Mouse (Mus musculus): Measurements from ENCODE around the gene Vamp1. TPM values are rescaled to one million over a fixed set of nuclear protein-coding genes. Genes with fewer than 3 reads are reported as not detected.

Gene Vamp1
- polyA plus RNA-seq, 1 experiment from 2014 or later: 5.6 TPM

Small RNAs within 50 kb of the gene (microRNA-seq; reads per million reads assigned to microRNA genes)
- gene Mir3098 (0.66 reads per million), gene Mir8113 (not detected)

Other genes starting within 250 kb of the Vamp1 start
- 29.9 and 30.4 TPM in 2 replicates for gene Pianp, start 218.9 kb upstream of the Vamp1 start, polyA plus RNA-seq (2015; fragmentation: Nextera tagmentation; extraction: Ambion mirVana)
- 16.7 and 21.7 TPM in 2 replicates for gene Zfp384, start 206.4 kb upstream of the Vamp1 start, polyA plus RNA-seq (2015; fragmentation: Nextera tagmentation; extraction: Ambion mirVana)
- 207 and 211 TPM in 2 replicates for gene Ing4, start 175.8 kb upstream of the Vamp1 start, polyA plus RNA-seq (2015; fragmentation: Nextera tagmentation; extraction: Ambion mirVana)
- 21.9 and 26.2 TPM in 2 replicates for gene Acrbp, start 165.9 kb upstream of the Vamp1 start, polyA plus RNA-seq (2015; fragmentation: Nextera tagmentation; extraction: Ambion mirVana)
- gene Lpar5, start 147.6 kb upstream of the Vamp1 start, polyA plus RNA-seq (2015; fragmentation: Nextera tagmentation; extraction: Ambion mirVana): 0.50 and 0.71 TPM in 2 replicates
- 98.9 and 112 TPM in 2 replicates for gene Chd4, start 119.6 kb upstream of the Vamp1 start, polyA plus RNA-seq (2015; fragmentation: Nextera tagmentation; extraction: Ambion mirVana)
- gene Nop2, start 83.6 kb upstream of the Vamp1 start, polyA plus RNA-seq (2015; fragmentation: Nextera tagmentation; extraction: Ambion mirVana): 51.1 and 51.8 TPM in 2 replicates
- gene Iffo1, start 70.3 kb upstream of the Vamp1 start, polyA plus RNA-seq (2015; fragmentation: Nextera tagmentation; extraction: Ambion mirVana): 18.9 and 21.0 TPM in 2 replicates
- 1,461 and 1,493 TPM in 2 replicates for gene Gapdh, start 49.1 kb upstream of the Vamp1 start, polyA plus RNA-seq (2015; fragmentation: Nextera tagmentation; extraction: Ambion mirVana)
- gene Ncapd2, start 23.9 kb upstream of the Vamp1 start, polyA plus RNA-seq (2015; fragmentation: Nextera tagmentation; extraction: Ambion mirVana): 98.5 and 99.5 TPM in 2 replicates
- gene Mrpl51, start 23.8 kb upstream of the Vamp1 start, polyA plus RNA-seq (2015; fragmentation: Nextera tagmentation; extraction: Ambion mirVana): 155 and 158 TPM in 2 replicates
- 3.0 and 3.2 TPM in 2 replicates for gene Tapbpl, start 16.3 kb downstream of the Vamp1 start, polyA plus RNA-seq (2015; fragmentation: Nextera tagmentation; extraction: Ambion mirVana)
- 1.3 and 2.3 TPM in 2 replicates for gene Cd27, start 21.5 kb downstream of the Vamp1 start, polyA plus RNA-seq (2015; fragmentation: Nextera tagmentation; extraction: Ambion mirVana)
- gene Tuba3a, start 70.5 kb downstream of the Vamp1 start, polyA plus RNA-seq (2015; fragmentation: Nextera tagmentation; extraction: Ambion mirVana): not detected in 2 replicates
- 10.8 and 11.5 TPM in 2 replicates for gene Ltbr, start 98.3 kb downstream of the Vamp1 start, polyA plus RNA-seq (2015; fragmentation: Nextera tagmentation; extraction: Ambion mirVana)
- gene Scnn1a, start 105.1 kb downstream of the Vamp1 start, polyA plus RNA-seq (2015; fragmentation: Nextera tagmentation; extraction: Ambion mirVana): 0.20 and 0.25 TPM in 2 replicates
- gene Tnfrsf1a, start 133.8 kb downstream of the Vamp1 start, polyA plus RNA-seq (2015; fragmentation: Nextera tagmentation; extraction: Ambion mirVana): 11.3 and 13.0 TPM in 2 replicates
- 0.06 and 0.10 TPM in 2 replicates for gene Plekhg6, start 165.2 kb downstream of the Vamp1 start, polyA plus RNA-seq (2015; fragmentation: Nextera tagmentation; extraction: Ambion mirVana)

All from forebrain, embryonic 15.5 days (tissue).